Mouse (Mus musculus) myocyte (in vitro differentiated cells): ENCODE data around the gene Cabcoco1. TPM values are rescaled to one million over a fixed set of nuclear protein-coding genes. Genes with fewer than 3 reads are reported as not detected.

ENCODE experiments used
- H3K27me3 ChIP-seq: one replicate; pipeline ENCODE4 v1.6.1; 2011; ENCODE audit not compliant: control insufficient read depth, insufficient read depth, insufficient read length
- H3K36me3 ChIP-seq: one replicate; pipeline ENCODE4 v1.6.1; 2011; ENCODE audit not compliant: control insufficient read depth, insufficient read depth
- H3K4me2 ChIP-seq: one replicate; pipeline ENCODE4 v1.6.1; 2011; ENCODE audit warnings: low read depth, control low read depth
- H3K4me3 ChIP-seq: one replicate; pipeline ENCODE4 v1.5.1; 2011; ENCODE audit warnings: mild to moderate bottlenecking, control low read depth, moderate library complexity
- H3K79me2 ChIP-seq: one replicate; pipeline ENCODE4 v1.6.1; 2011; ENCODE audit not compliant: control insufficient read depth, insufficient read depth
- H3ac ChIP-seq: one replicate; pipeline ENCODE4 v1.6.1; 2011; ENCODE audit not compliant: control insufficient read depth, insufficient read length
- CEBPB ChIP-seq: IDR thresholded peaks from 2 replicates; pipeline ENCODE4 v1.6.1; 2011; ENCODE audit warnings: mild to moderate bottlenecking, moderate library complexity; ENCODE audit not compliant: poor library complexity, insufficient read depth, severe bottlenecking
- E2F4 ChIP-seq: IDR thresholded peaks from one replicate; pipeline ENCODE4 v1.6.1; 2011; ENCODE audit warnings: mild to moderate bottlenecking, control low read depth, moderate library complexity; ENCODE audit not compliant: insufficient read depth
- MAX ChIP-seq: IDR thresholded peaks from one replicate; pipeline ENCODE4 v1.6.1; 2011; ENCODE audit warnings: low read depth, mild to moderate bottlenecking, control low read depth
- MYOD1 ChIP-seq, 3 experiments: IDR thresholded peaks; one replicate each; pipeline ENCODE4 v1.6.1; 2011; ENCODE audit warnings: control low read depth in 2 of 3, low read depth in 2 of 3, mild to moderate bottlenecking in 2 of 3, moderate library complexity in 1 of 3; ENCODE audit not compliant: insufficient read length in 2 of 3, control insufficient read depth in 1 of 3
- MYOG ChIP-seq, 3 experiments: IDR thresholded peaks; one replicate each; pipeline ENCODE4 v1.6.1; 2011; ENCODE audit warnings: control low read depth in 2 of 3, low read depth in 2 of 3, mild to moderate bottlenecking in 2 of 3; ENCODE audit not compliant: insufficient read length in 2 of 3, control insufficient read depth in 1 of 3, insufficient read depth in 1 of 3
- POLR2A ChIP-seq: IDR thresholded peaks from one replicate; pipeline ENCODE4 v1.6.1; 2011; ENCODE audit warnings: low read depth, mild to moderate bottlenecking, control low read depth, moderate library complexity; ENCODE audit not compliant: insufficient read length
- POLR2AphosphoS2 ChIP-seq: IDR thresholded peaks from one replicate; pipeline ENCODE4 v1.6.1; 2011; ENCODE audit warnings: low read depth, control low read depth; ENCODE audit not compliant: insufficient read length
- REST ChIP-seq: IDR thresholded peaks from one replicate; pipeline ENCODE4 v1.6.1; 2011; ENCODE audit warnings: mild to moderate bottlenecking, control low read depth, moderate library complexity; ENCODE audit not compliant: insufficient read depth, insufficient read length
- SRF ChIP-seq: IDR thresholded peaks from one replicate; pipeline ENCODE4 v1.6.1; 2011; ENCODE audit warnings: low read depth; ENCODE audit not compliant: control insufficient read depth, insufficient read length
- TCF12 ChIP-seq: IDR thresholded peaks from one replicate; pipeline ENCODE4 v1.6.1; 2011; ENCODE audit warnings: mild to moderate bottlenecking, control low read depth; ENCODE audit not compliant: poor library complexity, insufficient read depth, severe bottlenecking
- TCF3 ChIP-seq: IDR thresholded peaks from one replicate; pipeline ENCODE4 v1.6.1; 2011; ENCODE audit warnings: low read depth, control low read depth; ENCODE audit not compliant: insufficient read length
- USF1 ChIP-seq: IDR thresholded peaks from one replicate; pipeline ENCODE4 v1.6.1; 2011; ENCODE audit warnings: low read depth, mild to moderate bottlenecking, control low read depth, moderate library complexity
- polyA plus RNA-seq: library from polyadenylated mRNA; unstranded; fragments of >200 nt; fragmentation: generic; extraction: Trizol; gene quantifications from one replicate; pipeline ENCODE4 v1.2.1, GENCODE M21; 2012; ENCODE audit warnings: missing spikeins

The Cabcoco1 gene
- polyA plus RNA-seq, 1 experiment, result not detected

- TF ChIP-seq TCF12, result no peak
- no peak for TF ChIP-seq REST
- no peak for TF ChIP-seq MAX
- no peak for TF ChIP-seq MYOG (IDR thresholded peaks at IDR 0.05; ENCODE audit: control insufficient read depth in 1 of 3, insufficient read depth in 1 of 3, insufficient read length in 2 of 3, low read depth in 2 of 3)
- TF ChIP-seq USF1, result no peak
- TF ChIP-seq POLR2A, result no peak
- no peak for TF ChIP-seq CEBPB
- TF ChIP-seq SRF, result no peak
- no peak for TF ChIP-seq MYOD1 (IDR thresholded peaks at IDR 0.05; ENCODE audit: control insufficient read depth in 1 of 3, insufficient read length in 2 of 3, low read depth in 2 of 3)
- TF ChIP-seq POLR2AphosphoS2, result no peak
- TF ChIP-seq E2F4, result no peak
- no peak for TF ChIP-seq TCF3
- Histone ChIP-seq H3K4me2 (no peak overlapping the region), H3K27me3 (no peaks in the 10 kb centered on the region), H3K36me3 (no peaks in the 10 kb centered on the region), H3ac (no peak overlapping the region), H3K79me2 (no peaks in the 10 kb centered on the region), H3K4me3 (no peak overlapping the region)
These were observed 150.1 kb downstream of the Cabcoco1 start for GRCm38 (mm10) chr10:68391640-68392039.

- Histone ChIP-seq H3K4me3 (no peak overlapping the region), H3K27me3 (no peaks in the 10 kb centered on the region), H3K79me2 (no peaks in the 10 kb centered on the region), H3K36me3 (no peaks in the 10 kb centered on the region), H3ac (no peak overlapping the region), H3K4me2 (no peak overlapping the region)
- TF ChIP-seq MAX, result no peak
- TF ChIP-seq SRF, result no peak
- TF ChIP-seq E2F4, result no peak
- TF ChIP-seq REST, result no peak
- TF ChIP-seq TCF12, result no peak
- no peak for TF ChIP-seq CEBPB
- no peak for TF ChIP-seq POLR2AphosphoS2
- TF ChIP-seq MYOD1 (IDR thresholded peaks at IDR 0.05; ENCODE audit: control insufficient read depth in 1 of 3, insufficient read length in 2 of 3, low read depth in 2 of 3), result no peak
- no peak for TF ChIP-seq MYOG (IDR thresholded peaks at IDR 0.05; ENCODE audit: control insufficient read depth in 1 of 3, insufficient read depth in 1 of 3, insufficient read length in 2 of 3, low read depth in 2 of 3)
- no peak for TF ChIP-seq POLR2A
- TF ChIP-seq TCF3, result no peak
- no peak for TF ChIP-seq USF1
These were observed 152.9 kb downstream of the Cabcoco1 start for GRCm38 (mm10) chr10:68388802-68389201.

GRCm38 (mm10) chr10:68388138-68388537 lies 153.6 kb downstream of the Cabcoco1 start:
- H3ac ChIP-seq, result no peak overlapping the region
- H3K79me2 ChIP-seq, result no peaks in the 10 kb centered on the region
- no peak overlapping the region for H3K4me2 ChIP-seq
- no peaks in the 10 kb centered on the region for H3K27me3 ChIP-seq
- H3K36me3 ChIP-seq, result no peaks in the 10 kb centered on the region
- no peak for TF ChIP-seq E2F4
- TF ChIP-seq MYOD1 (IDR thresholded peaks at IDR 0.05; ENCODE audit: control insufficient read depth in 1 of 3, insufficient read length in 2 of 3, low read depth in 2 of 3), result no peak
- no peak for TF ChIP-seq TCF12
- TF ChIP-seq SRF, result no peak
- TF ChIP-seq MYOG (IDR thresholded peaks at IDR 0.05; ENCODE audit: control insufficient read depth in 1 of 3, insufficient read depth in 1 of 3, insufficient read length in 2 of 3, low read depth in 2 of 3), result no peak
- TF ChIP-seq TCF3, result no peak
- no peak for TF ChIP-seq POLR2AphosphoS2
- no peak for TF ChIP-seq USF1
- no peak for TF ChIP-seq POLR2A
- no peak for TF ChIP-seq REST
- no peak for TF ChIP-seq CEBPB
- TF ChIP-seq MAX, result no peak
- H3K4me3 ChIP-seq, result no peak overlapping the region

Other genes starting within 250 kb of the Cabcoco1 start
- gene Tmem26, start 181.8 kb upstream of the Cabcoco1 start, polyA plus RNA-seq, result not detected